Mouse (Mus musculus) liver, embryonic 14.5 days (tissue): ENCODE measurements around the gene Gm9903. TPM values are rescaled to one million over a fixed set of nuclear protein-coding genes. Genes with fewer than 3 reads are reported as not detected.

Experiments used
- ATAC-seq: fragments of 200-750 bp; cut with Nextera tagmentation; 2 replicates; pipeline ENCODE4 v1.8.0; 2017; ENCODE audit warnings: moderate number of reproducible peaks, mild to moderate bottlenecking, moderate library complexity; ENCODE audit not compliant: insufficient read depth
- DNase-seq, 3 experiments: peaks; one replicate each; pipeline ENCODE4 v3.0.0-alpha.2; 2012 to 2013; ENCODE audit warnings: low read depth in 3 of 3, low spot score in 3 of 3
- H3K27ac ChIP-seq: fragments of 300-500 bp; sonication (generic); 2 replicates; pipeline ENCODE4 v1.5.1; 2014; ENCODE audit warnings: moderate library complexity, mild to moderate bottlenecking, control low read depth, inconsistent platforms
- H3K27me3 ChIP-seq: fragments of 300-500 bp; sonication (generic); 2 replicates; pipeline ENCODE4 v1.6.1; 2014; ENCODE audit warnings: mild to moderate bottlenecking, low read length, moderate library complexity; ENCODE audit not compliant: control insufficient read depth, insufficient read depth
- H3K36me3 ChIP-seq: fragments of 300-500 bp; sonication (generic); replicated peaks from 2 replicates; pipeline ENCODE4 v1.6.1; 2014; ENCODE audit warnings: low read depth; ENCODE audit not compliant: control insufficient read depth, insufficient read depth
- H3K4me1 ChIP-seq, 2 experiments: fragments of 200-500 bp in 1 of 2; fragments of 300-500 bp in 1 of 2; sonication (generic) in 1 of 2; replicated peaks; 2 replicates each; pipeline ENCODE4 v1.6.1; 2012 to 2014; ENCODE audit warnings: antibody characterized with exemption in 1 of 2, inconsistent platforms in 1 of 2, low read length in 1 of 2; ENCODE audit not compliant: control insufficient read depth in 2 of 2, insufficient read depth in 2 of 2
- H3K4me2 ChIP-seq: fragments of 300-500 bp; sonication (generic); 2 replicates; pipeline ENCODE4 v1.6.1; 2014; ENCODE audit warnings: low read depth, mild to moderate bottlenecking, control low read depth, moderate library complexity
- H3K4me3 ChIP-seq, 2 experiments: fragments of 200-500 bp in 1 of 2; fragments of 300-500 bp in 1 of 2; sonication (generic) in 1 of 2; 2 replicates each; pipeline ENCODE4 v1.5.1; 2012 to 2014; ENCODE audit warnings: low read depth in 2 of 2, low read length in 2 of 2, mild to moderate bottlenecking in 2 of 2, control low read depth in 1 of 2, inconsistent platforms in 1 of 2, moderate library complexity in 1 of 2; ENCODE audit not compliant: insufficient read depth in 1 of 2
- H3K9ac ChIP-seq: fragments of 300-500 bp; sonication (generic); replicated peaks from 2 replicates; pipeline ENCODE4 v1.6.1; 2014; ENCODE audit warnings: mild to moderate bottlenecking, control low read depth, moderate library complexity
- H3K9me3 ChIP-seq: fragments of 300-500 bp; sonication (generic); 2 replicates; pipeline ENCODE4 v1.6.1; 2016; ENCODE audit warnings: low read length, mixed read lengths; ENCODE audit not compliant: control insufficient read depth
- CTCF ChIP-seq: IDR thresholded peaks from 2 replicates; pipeline ENCODE4 v1.5.1; 2016; ENCODE audit warnings: antibody characterized with exemption, low read depth, control low read depth
- EP300 ChIP-seq: IDR thresholded peaks from 2 replicates; pipeline ENCODE4 v1.6.1; 2016; ENCODE audit warnings: antibody characterized with exemption, low read depth
- WGBS: fragments of 180-500 bp; shearing (Covaris S2); extraction: QIAGEN DNeasy Blood & Tissue Kit; methylation state at CpG from one replicate; pipeline ENCODE4 v1.1.7; 2014; ENCODE audit not compliant: insufficient replicate concordance; 5-methylcytosine and 5-hydroxymethylcytosine counted together
- polyA plus RNA-seq, 2 experiments: library from polyadenylated mRNA; depleted of rRNA in 1 of 2; stranded (reverse) in 1 of 2; unstranded in 1 of 2; fragments of >200 nt; fragmentation: Nextera tagmentation in 1 of 2; extraction: Ambion mirVana in 1 of 2; gene quantifications; 2 replicates each; pipeline versions ENCODE4 v1.2.1 to v1.2.3; 2012 to 2014

Gene Gm9903
- polyA plus RNA-seq (2012; rRNA removed) (0.06 and 0.18 TPM in 2 replicates), polyA plus RNA-seq (2014; fragmentation: Nextera tagmentation; extraction: Ambion mirVana) (not detected in 2 replicates)

- Histone ChIP-seq H3K27ac (peak within 1 kb of the TSS; percentile 61), H3K4me1 (peaks cover 18 to 20% of the 10 kb centered on the region in 2 experiments), H3K4me3 (peak within 1 kb of the TSS; percentile 75 to 77), H3K36me3 (no peaks in the 10 kb centered on the region), H3K27me3 (no peaks in the 10 kb centered on the region), H3K9me3 (no peaks in the 10 kb centered on the region), H3K9ac (peak within 1 kb of the TSS; percentile 75), H3K4me2 (peak within 1 kb of the TSS; percentile 74)
- ATAC-seq (peak; percentile 90), DNase-seq (peak; percentile 91 to 94 (median 93))
- TF ChIP-seq EP300, result no peak
- peak; percentile 24; the same call in 1 of the 2 replicates for TF ChIP-seq CTCF
- 0% methylated on average over 82 of the region's 99 CpGs for WGBS
Observed at GRCm38 (mm10) chr5:33629301-33629987, at the start of gene Gm9903, which contains the start of gene Fam53a. Gene Gm9903, plus strand, starts transcription at chr5:33629925. Gene Fam53a, minus strand, starts transcription at chr5:33629635.

- 51% methylated on average over 1 of the region's 1 CpGs for WGBS
- TF ChIP-seq CTCF (no peak), EP300 (no peak)
- no peaks in the 10 kb centered on the region for H3K36me3 ChIP-seq
- no peak overlapping the region for H3K4me3 ChIP-seq
- H3K27me3 ChIP-seq, result no peaks in the 10 kb centered on the region
- H3K4me1 ChIP-seq, result no peaks in the 10 kb centered on the region
- no peak overlapping the region for H3K4me2 ChIP-seq
- DNase-seq, result no peak
- no peaks in the 10 kb centered on the region for H3K9me3 ChIP-seq
- no peak for ATAC-seq
- no peak overlapping the region for H3K9ac ChIP-seq
- H3K27ac ChIP-seq, result no peak overlapping the region
Observed at GRCm38 (mm10) chr5:33580336-33580735, 49.4 kb upstream of the Gm9903 start.

GRCm38 (mm10) chr5:33587498-33588058, 42.1 kb upstream of the Gm9903 start:
- 70% methylated on average over 18 of the region's 18 CpGs for WGBS
- Histone ChIP-seq H3K27me3 (no peaks in the 10 kb centered on the region), H3K9me3 (no peaks in the 10 kb centered on the region), H3K4me1 (no peaks in the 10 kb centered on the region), H3K36me3 (no peaks in the 10 kb centered on the region), H3K9ac (no peak overlapping the region), H3K4me3 (no peak overlapping the region), H3K27ac (no peak overlapping the region), H3K4me2 (no peak overlapping the region)
- ATAC-seq (no peak), DNase-seq (no peak)
- TF ChIP-seq CTCF (no peak), EP300 (no peak)

GRCm38 (mm10) chr5:33588066-33588465, 41.7 kb upstream of the Gm9903 start:
- H3K27me3 ChIP-seq, result no peaks in the 10 kb centered on the region
- TF ChIP-seq CTCF (no peak), EP300 (no peak)
- H3K4me2 ChIP-seq, result no peak overlapping the region
- H3K9me3 ChIP-seq, result no peaks in the 10 kb centered on the region
- WGBS, result 42% methylated on average over 3 of the region's 3 CpGs
- ATAC-seq (no peak), DNase-seq (no peak)
- H3K36me3 ChIP-seq, result no peaks in the 10 kb centered on the region
- no peaks in the 10 kb centered on the region for H3K4me1 ChIP-seq
- no peak overlapping the region for H3K9ac ChIP-seq
- no peak overlapping the region for H3K27ac ChIP-seq
- H3K4me3 ChIP-seq, result no peak overlapping the region

GRCm38 (mm10) chr5:33589221-33589888, 40.4 kb upstream of the Gm9903 start:
- WGBS, result 54% methylated on average over 5 of the region's 5 CpGs
- Histone ChIP-seq H3K4me2 (no peak overlapping the region), H3K9ac (no peak overlapping the region), H3K9me3 (no peaks in the 10 kb centered on the region), H3K4me3 (no peak overlapping the region), H3K4me1 (no peaks in the 10 kb centered on the region), H3K27me3 (no peaks in the 10 kb centered on the region), H3K36me3 (no peaks in the 10 kb centered on the region), H3K27ac (no peak overlapping the region)
- no peak for ATAC-seq
- DNase-seq, result peak; percentile 30 to 41 (median 37)
- TF ChIP-seq CTCF (peak; percentile 99), EP300 (no peak)
